Mouse (Mus musculus) midbrain, postnatal 0 days (tissue): ENCODE results near the gene Adcy6. TPM values are rescaled to one million over a fixed set of nuclear protein-coding genes. Genes with fewer than 3 reads are reported as not detected.

ENCODE experiments used
- ATAC-seq: fragments of 200-750 bp; cut with Nextera tagmentation; 2 replicates; pipeline ENCODE4 v1.8.0; 2017; ENCODE audit warnings: moderate number of reproducible peaks, mild to moderate bottlenecking, moderate TSS enrichment, moderate library complexity; ENCODE audit not compliant: low FRiP score
- DNase-seq: peaks from one replicate; pipeline ENCODE4 v3.0.0-alpha.2; 2015; ENCODE audit warnings: low spot score
- H3K27ac ChIP-seq: fragments of 300-500 bp; sonication (generic); 2 replicates; pipeline ENCODE4 v1.5.1; 2014; ENCODE audit warnings: low read depth, mild to moderate bottlenecking, low read length, mixed read lengths
- H3K27me3 ChIP-seq: fragments of 300-500 bp; sonication (generic); 2 replicates; pipeline ENCODE4 v1.6.1; 2014; ENCODE audit warnings: low read length, control low read depth, mixed read lengths; ENCODE audit not compliant: insufficient read depth
- H3K36me3 ChIP-seq: fragments of 300-500 bp; sonication (generic); 2 replicates; pipeline ENCODE4 v1.6.1; 2014; ENCODE audit warnings: low read length, control low read depth, mixed read lengths; ENCODE audit not compliant: insufficient read depth
- H3K4me1 ChIP-seq: fragments of 300-500 bp; sonication (generic); 2 replicates; pipeline ENCODE4 v1.6.1; 2014; ENCODE audit warnings: mild to moderate bottlenecking, control low read depth, antibody characterized with exemption, low read length, mixed read lengths; ENCODE audit not compliant: insufficient read depth
- H3K4me2 ChIP-seq: fragments of 300-500 bp; sonication (generic); 2 replicates; pipeline ENCODE4 v1.6.1; 2014; ENCODE audit warnings: low read depth, mild to moderate bottlenecking, low read length, mixed read lengths; ENCODE audit not compliant: poor library complexity, severe bottlenecking
- H3K4me3 ChIP-seq: fragments of 300-500 bp; sonication (generic); 2 replicates; pipeline ENCODE4 v1.5.1; 2014; ENCODE audit warnings: low read depth, mild to moderate bottlenecking, low read length, moderate library complexity
- H3K9ac ChIP-seq: fragments of 300-500 bp; sonication (generic); replicated peaks from 2 replicates; pipeline ENCODE4 v1.6.1; 2014; ENCODE audit warnings: mild to moderate bottlenecking, low read length, moderate library complexity, mixed read lengths; ENCODE audit not compliant: poor library complexity, severe bottlenecking
- H3K9me3 ChIP-seq: fragments of 300-500 bp; sonication (generic); 2 replicates; pipeline ENCODE4 v1.6.1; 2016; ENCODE audit warnings: low read length, control low read depth
- CTCF ChIP-seq: IDR thresholded peaks from 2 replicates; pipeline ENCODE4 v1.5.1; 2016; ENCODE audit warnings: antibody characterized with exemption, mild to moderate bottlenecking
- WGBS: fragments of 180-500 bp; shearing (Covaris S2); extraction: QIAGEN DNeasy Blood & Tissue Kit; methylation state at CpG from one replicate; pipeline ENCODE4 v1.1.7; 2014; 5-methylcytosine and 5-hydroxymethylcytosine counted together
- polyA plus RNA-seq: library from polyadenylated mRNA; unstranded; fragments of >200 nt; fragmentation: Nextera tagmentation; extraction: Ambion mirVana; gene quantifications from 2 replicates; pipeline ENCODE4 v1.2.1, GENCODE M21; 2015
- total RNA-seq: library from RNA; depleted of rRNA; stranded (reverse); fragments of >200 nt; gene quantifications from 2 replicates; pipeline ENCODE4 v1.2.3, GENCODE M21; 2014

The Adcy6 gene
- total and polyA plus RNA-seq, 2 experiments from 2014 or later, result 5.5 to 38.0 TPM

DNA sequence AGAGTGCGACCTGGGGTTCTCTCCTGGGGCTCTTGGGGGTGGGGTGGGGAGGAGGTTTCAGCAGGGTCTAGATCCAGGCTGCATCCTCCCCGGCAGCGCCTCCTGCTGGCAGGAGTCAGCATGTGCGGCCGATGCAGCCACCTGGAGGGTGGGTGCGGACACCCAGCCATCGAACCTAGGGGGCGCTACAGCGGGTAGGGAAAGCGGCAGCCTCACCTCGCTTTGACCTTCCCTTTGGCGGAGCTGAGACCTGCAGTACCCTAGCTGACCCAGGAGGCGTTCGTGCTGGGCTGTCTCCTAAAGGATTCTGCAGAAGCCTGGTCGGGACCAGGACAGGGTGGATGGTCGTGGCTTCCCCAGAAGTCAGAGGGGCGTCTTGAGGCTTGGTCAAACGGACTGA lies 21.6 kb upstream of the Adcy6 start:
- Histone ChIP-seq H3K4me2 (peak overlapping the region; percentile 88), H3K36me3 (no peaks in the 10 kb centered on the region), H3K9ac (peak overlapping the region; percentile 93), H3K4me1 (peaks cover 17% of the 10 kb centered on the region), H3K27ac (peak overlapping the region; percentile 98), H3K9me3 (no peaks in the 10 kb centered on the region), H3K4me3 (peak overlapping the region; percentile 68), H3K27me3 (no peaks in the 10 kb centered on the region)
- 1% methylated on average over 18 of the region's 18 CpGs for WGBS
- peak; percentile 56 for ATAC-seq
- peak; percentile 93 for TF ChIP-seq CTCF
- DNase-seq, result peak; percentile 81

DNA sequence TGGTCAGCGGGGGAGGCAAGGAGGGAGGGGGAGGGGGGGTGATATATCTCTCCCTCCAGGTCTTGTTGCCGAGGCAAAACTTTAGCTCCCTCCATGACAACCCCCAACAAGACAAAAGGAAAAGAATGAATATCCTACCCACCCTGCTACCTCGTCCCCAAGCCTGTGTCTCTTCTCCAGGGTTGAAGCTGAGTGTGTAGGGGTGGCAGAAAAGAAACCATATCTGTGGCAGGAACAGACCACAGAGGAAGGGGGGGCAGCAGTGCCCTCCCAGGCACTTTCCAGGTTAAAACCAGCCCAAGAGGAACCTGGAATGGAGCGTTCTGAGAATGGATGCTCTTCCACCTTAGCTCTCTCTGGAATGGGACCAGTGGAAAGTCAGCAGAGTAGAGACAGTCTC lies 20.7 kb upstream of the Adcy6 start, which contains the start of gene Cacnb3:
Gene Cacnb3 (plus strand): TSS at position 301 of the 400 bp plus-strand sequence.
- Histone ChIP-seq H3K9me3 (no peaks in the 10 kb centered on the region), H3K4me2 (peak within 1 kb of the TSS; percentile 88), H3K4me3 (peak within 1 kb of the TSS; percentile 68), H3K4me1 (peaks cover 8% of the 10 kb centered on the region; the same call in 1 of the 2 replicates), H3K27me3 (no peaks in the 10 kb centered on the region), H3K9ac (peak within 1 kb of the TSS; percentile 93; the same call in 1 of the 2 replicates), H3K27ac (peak within 1 kb of the TSS; percentile 98; the same call in 1 of the 2 replicates), H3K36me3 (no peaks in the 10 kb centered on the region)
- DNase-seq (no peak), ATAC-seq (no peak)
- 41% methylated on average over 4 of the region's 4 CpGs for WGBS
- no peak for TF ChIP-seq CTCF

DNA sequence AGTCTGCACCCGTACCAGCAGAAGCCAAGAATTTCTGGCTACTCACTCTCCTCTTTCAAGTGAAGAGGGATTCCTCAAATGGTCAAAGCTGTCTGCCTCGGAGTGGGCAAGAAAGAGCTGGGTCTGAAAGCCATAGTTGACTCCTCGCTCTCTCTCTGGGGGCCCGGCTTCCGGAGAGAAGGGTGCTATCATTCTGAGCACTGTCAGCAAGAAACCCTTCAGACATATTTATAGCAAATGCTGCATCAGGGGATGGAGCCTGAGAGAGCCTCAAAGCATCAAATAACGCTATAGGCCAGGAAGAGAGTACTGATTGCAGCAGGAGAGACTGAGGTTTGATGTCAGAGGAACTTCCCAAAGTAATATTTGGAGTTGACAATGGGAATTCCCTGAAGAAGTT lies 19.6 kb upstream of the Adcy6 start:
- Histone ChIP-seq H3K4me3 (no peak overlapping the region), H3K4me2 (no peak overlapping the region), H3K27me3 (no peaks in the 10 kb centered on the region), H3K36me3 (no peaks in the 10 kb centered on the region), H3K9me3 (no peaks in the 10 kb centered on the region), H3K4me1 (peaks cover 8% of the 10 kb centered on the region; the same call in 1 of the 2 replicates), H3K9ac (no peak overlapping the region), H3K27ac (no peak overlapping the region)
- DNase-seq, result no peak
- ATAC-seq, result no peak
- 60% methylated on average over 6 of the region's 6 CpGs for WGBS
- TF ChIP-seq CTCF, result no peak

DNA sequence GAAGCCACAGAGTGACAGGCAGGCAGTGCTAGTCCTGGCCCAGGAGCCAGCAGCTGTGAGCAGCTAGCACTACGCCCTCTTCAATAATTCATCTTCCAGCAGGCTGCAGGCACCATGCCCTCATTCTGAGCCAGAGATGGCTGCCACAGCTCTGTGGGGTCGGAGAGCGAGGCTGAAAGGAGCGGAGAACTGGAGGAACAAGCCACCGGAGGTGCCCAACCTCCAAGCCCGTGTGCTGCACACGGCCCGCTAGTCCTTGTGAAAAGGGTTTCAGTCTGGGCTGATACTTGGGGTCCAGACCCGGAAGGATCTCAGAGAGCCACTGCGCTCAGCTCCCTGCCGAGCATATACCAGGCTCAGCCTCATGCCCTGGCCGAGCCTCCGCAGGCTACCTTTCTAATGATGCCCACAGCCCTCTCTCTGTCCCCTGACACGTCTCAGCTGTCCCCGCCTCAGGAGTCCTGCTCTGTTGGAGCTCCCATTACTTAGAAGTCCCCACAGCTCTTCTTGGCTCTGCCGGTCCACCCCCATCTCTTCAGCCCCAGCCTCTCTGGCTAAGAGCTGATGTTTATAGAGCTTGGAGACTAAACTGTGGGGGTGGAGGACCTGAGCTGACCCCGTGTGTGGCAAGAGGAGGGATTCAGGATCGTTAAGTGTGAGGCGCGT lies 18.8 kb upstream of the Adcy6 start:
- peaks cover 8% of the 10 kb centered on the region; the same call in 1 of the 2 replicates for H3K4me1 ChIP-seq
- peak overlapping the region; percentile 38; the same call in 1 of the 2 replicates for H3K27ac ChIP-seq
- peak overlapping the region; percentile 33 for H3K4me2 ChIP-seq
- H3K9me3 ChIP-seq, result no peaks in the 10 kb centered on the region
- ATAC-seq, result peak; percentile 25; the same call in 1 of the 2 replicates
- DNase-seq, result peak; percentile 54
- H3K27me3 ChIP-seq, result no peaks in the 10 kb centered on the region
- H3K4me3 ChIP-seq, result no peak overlapping the region
- H3K9ac ChIP-seq, result peak overlapping the region; percentile 14; the same call in 1 of the 2 replicates
- TF ChIP-seq CTCF, result no peak
- WGBS, result 9% methylated on average over 20 of the region's 20 CpGs
- no peaks in the 10 kb centered on the region for H3K36me3 ChIP-seq

DNA sequence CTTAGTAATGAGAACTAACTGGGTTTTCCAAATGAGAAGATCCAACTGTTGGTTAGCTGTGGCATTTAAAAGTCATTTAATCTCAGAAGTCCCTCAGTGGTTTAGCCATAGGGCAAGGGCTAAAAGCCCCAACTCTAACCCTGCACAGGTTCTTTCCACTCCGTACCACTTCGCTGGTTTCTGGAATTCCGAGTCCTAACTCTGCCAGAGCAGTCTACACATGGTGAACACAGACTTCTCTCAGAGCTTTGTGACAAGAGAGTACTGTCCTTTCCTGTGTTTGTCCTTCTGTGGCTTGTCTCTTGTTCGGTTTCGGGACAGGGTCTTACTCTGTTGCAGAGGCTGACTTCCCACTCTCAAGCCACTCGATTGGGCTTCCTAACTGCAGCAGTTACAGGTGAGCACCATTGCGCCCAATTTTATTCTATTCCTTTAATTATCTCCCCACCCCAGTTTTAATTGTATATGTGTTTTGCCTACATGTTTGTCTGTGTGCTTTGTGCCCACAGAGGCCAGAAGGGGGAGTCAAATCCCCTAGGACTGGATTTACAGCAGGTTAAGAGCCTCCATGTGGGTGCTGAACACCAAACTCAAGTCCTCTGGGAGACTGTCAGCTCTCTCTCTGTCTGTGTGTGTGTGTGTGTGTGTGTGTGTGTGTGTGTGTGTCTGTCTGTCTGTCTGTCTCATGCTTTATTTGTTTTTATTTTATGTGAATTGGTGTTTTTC lies 16.8 kb upstream of the Adcy6 start:
- Histone ChIP-seq H3K27ac (no peak overlapping the region), H3K36me3 (no peaks in the 10 kb centered on the region), H3K9ac (no peak overlapping the region), H3K27me3 (no peaks in the 10 kb centered on the region), H3K4me3 (no peak overlapping the region), H3K4me2 (no peak overlapping the region), H3K9me3 (no peaks in the 10 kb centered on the region), H3K4me1 (peaks cover 8% of the 10 kb centered on the region; the same call in 1 of the 2 replicates)
- no peak for DNase-seq
- 77% methylated on average over 7 of the region's 7 CpGs for WGBS
- 0 out of 2 replicates have a peak, but pooled peaks have one; percentile 3 for TF ChIP-seq CTCF
- ATAC-seq, result no peak

DNA sequence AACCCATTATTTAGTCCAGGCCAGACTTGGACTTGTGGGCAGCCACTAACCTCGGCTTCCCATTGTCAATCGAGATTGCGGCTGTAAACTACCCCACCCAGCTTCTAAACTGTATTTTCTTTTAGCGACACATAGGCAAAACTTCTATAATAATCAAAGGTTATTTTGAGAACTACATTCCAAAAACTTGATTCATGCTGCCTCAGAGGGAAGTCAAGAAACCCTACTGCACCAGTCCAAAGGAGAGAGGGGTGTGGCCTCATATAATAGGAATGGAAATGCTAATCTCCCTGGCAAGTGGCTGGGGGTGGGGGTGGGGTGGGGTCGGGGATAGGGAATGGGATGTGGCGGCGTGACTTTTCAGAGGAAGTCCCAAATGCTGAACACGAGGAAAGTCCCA lies 16.2 kb upstream of the Adcy6 start:
- DNase-seq (no peak), ATAC-seq (no peak)
- 19% methylated on average over 8 of the region's 8 CpGs for WGBS
- H3K4me1 ChIP-seq, result peaks cover 8% of the 10 kb centered on the region; the same call in 1 of the 2 replicates
- no peak overlapping the region for H3K4me2 ChIP-seq
- no peak overlapping the region for H3K9ac ChIP-seq
- H3K27me3 ChIP-seq, result no peaks in the 10 kb centered on the region
- H3K4me3 ChIP-seq, result no peak overlapping the region
- no peaks in the 10 kb centered on the region for H3K9me3 ChIP-seq
- H3K36me3 ChIP-seq, result no peaks in the 10 kb centered on the region
- TF ChIP-seq CTCF, result no peak
- H3K27ac ChIP-seq, result no peak overlapping the region
